ENCODE assay signal across 18 mouse cellular contexts in genomic region chr11:6180811-6181399, GRCm38 (mm10). TPM values are rescaled to one million over a fixed set of nuclear protein-coding genes. Genes with fewer than 3 reads are reported as not detected.
A peak's percentile ranks its signal among the peaks of the same experiment; 100 is the strongest.
DNase-seq lines count a peak whose midpoint lies in the region; TF ChIP-seq lines count a peak whose summit lies in the region.
"Had no signal": no experiment of that assay in that cellular context is flagged by ENCODE, and none has a peak within 500 bp of the region (broad histone marks: within the 10 kb centered on the region; RNA-seq: fewer than 3 reads in every experiment).

No protein-coding gene starts in this region.

- TF ChIP-seq POLR2A in lung, adult 2 months (IDR thresholded peaks at IDR 0.05; ENCODE audit: borderline replicate concordance, extremely low read depth, low read depth, low read length): no peak

- DNase-seq in lung, adult 2 months: no peak
- DNase-seq in lung, postnatal 4 days: no peak
- DNase-seq in induced T-regulatory cell, adult 2 months (ENCODE audit: low read depth): peak; percentile 83
- peak; percentile 45 to 65 for DNase-seq in thymus, postnatal 36 days
- DNase-seq in gastrocnemius, postnatal 36 days: no peak
- no peak for DNase-seq in gastrocnemius, postnatal 14 days
- DNase-seq: adrenal gland, adult 8-10 months; cerebellum, postnatal 14 days; kidney, postnatal 10 days; retina, postnatal 1 day had no signal

- no peak overlapping the region for H3K4me3 ChIP-seq in lung, adult 2 months (replicated peaks; ENCODE audit: extremely low read depth, low read depth, low read length)
- peak overlapping the region; percentile 68 for H3K4me3 ChIP-seq in E14TG2a.4 (replicated peaks; ENCODE audit: low read length)
- H3K4me3 ChIP-seq: heart, embryonic 13.5 days; hindbrain, embryonic 15.5 days; limb, embryonic 12.5 days; lung, embryonic 15.5 days; midbrain, embryonic 12.5 days; neural tube, embryonic 13.5 days had no signal

- intact Hi-C loops in gastrocnemius, postnatal 36 days (cut with DNase I): no loop called here
- intact Hi-C loops in gastrocnemius, postnatal 14 days (cut with DNase I; ENCODE audit: low total_unique reads): no loop called here

- 65% methylated on average over 6 of the region's 6 CpGs for WGBS in lung, adult 2 months

- TF ChIP-seq CTCF in lung, adult 2 months (IDR thresholded peaks at IDR 0.05; ENCODE audit: insufficient read depth, low read length): 0 out of 2 replicates have a peak, but pooled peaks have one; percentile 9
- no peak for TF ChIP-seq CTCF in E14TG2a.4 (conservative IDR thresholded peaks at IDR 0.05; ENCODE audit: low read length)

- H3K27me3 ChIP-seq in E14TG2a.4 (ENCODE audit: insufficient read depth, low read length): no peaks in the 10 kb centered on the region
- H3K27me3 ChIP-seq: heart, embryonic 13.5 days; hindbrain, embryonic 15.5 days; limb, embryonic 12.5 days; lung, embryonic 15.5 days; midbrain, embryonic 12.5 days; neural tube, embryonic 13.5 days had no signal

- no peaks in the 10 kb centered on the region for H3K9me3 ChIP-seq in E14TG2a.4 (ENCODE audit: low read length)
- H3K9me3 ChIP-seq: heart, embryonic 13.5 days; hindbrain, embryonic 15.5 days; limb, embryonic 12.5 days; lung, embryonic 15.5 days; midbrain, embryonic 12.5 days; neural tube, embryonic 13.5 days had no signal

- H3K4me1 ChIP-seq in lung, adult 2 months (ENCODE audit: control insufficient read depth, insufficient read depth, low read length): peaks cover 25% of the 10 kb centered on the region
- H3K4me1 ChIP-seq in E14TG2a.4 (replicated peaks; ENCODE audit: low read depth, low read length): peaks cover 92% of the 10 kb centered on the region

- peaks cover 14% of the 10 kb centered on the region for H3K36me3 ChIP-seq in E14TG2a.4 (ENCODE audit: insufficient read depth, low read length)
- H3K36me3 ChIP-seq: heart, embryonic 13.5 days; hindbrain, embryonic 15.5 days; limb, embryonic 12.5 days; midbrain, embryonic 12.5 days; neural tube, embryonic 13.5 days had no signal

RNA-seq across cellular contexts. Expression of gene A730071L15Rik, which starts 18.9 kb away (rescaled TPM):
- polyA plus RNA-seq in lung, adult 2 months (2012; rRNA removed): 0.11 TPM in 1 of 2 replicates, not detected in the other
- total RNA-seq in gastrocnemius, postnatal 36 days (2021): under 1 TPM; 0.15 to 0.20 TPM
- total RNA-seq in gastrocnemius, postnatal 14 days (2021): under 1 TPM in 1 of 2 experiments, not detected in 1; 0.21 TPM

RNA-seq across cellular contexts. Expression of gene Nudcd3, which starts 19.3 kb away (rescaled TPM):
- 29.4 and 52.9 TPM in 2 replicates for polyA plus RNA-seq in lung, adult 2 months (2012; rRNA removed)
- 10 to 100 TPM; 58.5 to 62.8 TPM for total RNA-seq in gastrocnemius, postnatal 36 days (2021)
- total RNA-seq in gastrocnemius, postnatal 14 days (2021): 10 to 100 TPM; 54.4 to 57.1 TPM

RNA-seq across cellular contexts. Expression of gene Npc1l1, which starts 49.0 kb away (rescaled TPM):
- 0.09 and 0.34 TPM in 2 replicates for polyA plus RNA-seq in lung, adult 2 months (2012; rRNA removed)
- total RNA-seq in gastrocnemius, postnatal 36 days (2021): under 1 TPM; 0.08 to 0.20 TPM
- under 1 TPM; 0.06 to 0.13 TPM for total RNA-seq in gastrocnemius, postnatal 14 days (2021)
- polyA plus RNA-seq: embryonic facial prominence, embryonic 11.5 days; heart, embryonic 13.5 days; limb, embryonic 12.5 days; midbrain, embryonic 12.5 days; neural tube, embryonic 13.5 days had no signal

Comparison
In these comparisons a context has a peak if more than half of its experiments do, and no peak if none do; other contexts are left out.
1. DNase-seq: peak in induced T-regulatory cell, adult 2 months (single experiment) and thymus, postnatal 36 days (2 of 2); none in lung, adult 2 months (single experiment), lung, postnatal 4 days (0 of 2), gastrocnemius, postnatal 36 days (0 of 2) and gastrocnemius, postnatal 14 days (single experiment).